Mouse (Mus musculus) cerebellum, adult 2 months (tissue): ENCODE data around the gene Rasl11b.

Experiments used
- CTCF ChIP-seq: fragments of 200-500 bp; IDR thresholded peaks from 2 replicates; pipeline ENCODE4 v1.5.1; 2011; ENCODE audit warnings: low read depth, mild to moderate bottlenecking, control low read depth, low read length, moderate library complexity, borderline replicate concordance; ENCODE audit not compliant: insufficient read depth
- POLR2A ChIP-seq: fragments of 200-500 bp; IDR thresholded peaks from 2 replicates; pipeline ENCODE4 v1.6.1; 2011; ENCODE audit warnings: low read length, control low read depth, borderline replicate concordance; ENCODE audit not compliant: insufficient read depth

DNA sequence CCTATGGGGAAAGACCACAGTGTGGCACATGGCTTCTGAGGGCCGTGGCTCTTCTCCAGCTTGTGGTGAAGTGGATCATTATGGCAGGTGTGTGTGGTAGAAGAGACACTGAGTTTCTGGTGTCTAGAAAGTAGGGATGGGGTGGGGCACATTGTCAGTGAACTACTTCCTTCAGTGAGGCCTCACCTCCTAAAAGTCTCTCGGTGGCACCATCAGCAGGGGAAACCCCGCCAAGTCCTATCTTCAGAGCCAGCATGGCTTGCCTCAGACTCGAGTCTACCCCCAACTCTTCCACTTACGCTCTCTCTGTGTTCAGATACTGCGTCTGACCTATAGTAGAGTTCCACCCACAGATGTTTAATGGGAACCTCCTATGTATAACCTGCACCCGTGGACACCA lies 38.7 kb downstream of the Rasl11b start:
- TF ChIP-seq CTCF (no peak), POLR2A (no peak)
